Mouse (Mus musculus) E14TG2a.4 (cell line): Measurements from ENCODE around the gene Myo5c.

Experiments used
- H3K27me3 ChIP-seq: 2 replicates; pipeline ENCODE4 v1.6.1; 2014; ENCODE audit warnings: low read length, control low read depth; ENCODE audit not compliant: insufficient read depth
- H3K36me3 ChIP-seq: 2 replicates; pipeline ENCODE4 v1.6.1; 2014; ENCODE audit warnings: low read length, control low read depth; ENCODE audit not compliant: insufficient read depth
- H3K4me1 ChIP-seq: replicated peaks from 2 replicates; pipeline ENCODE4 v1.6.1; 2014; ENCODE audit warnings: low read depth, low read length, control low read depth
- H3K4me3 ChIP-seq: replicated peaks from 2 replicates; pipeline ENCODE4 v1.5.1; 2014; ENCODE audit warnings: mild to moderate bottlenecking, low read length
- H3K9me3 ChIP-seq: 2 replicates; pipeline ENCODE4 v1.6.1; 2014; ENCODE audit warnings: low read length, control low read depth
- CTCF ChIP-seq: conservative IDR thresholded peaks from 2 replicates; pipeline ENCODE4 v1.5.1; 2014; ENCODE audit warnings: low read length
- NANOG ChIP-seq: IDR thresholded peaks from 2 replicates; pipeline ENCODE4 v1.6.1; 2014; ENCODE audit warnings: borderline replicate concordance, low read length, mixed read lengths
- POU5F1 ChIP-seq: IDR thresholded peaks from 2 replicates; pipeline ENCODE4 v1.6.1; 2014; ENCODE audit warnings: low read length, borderline replicate concordance

Myo5c gene

GRCm38 (mm10) chr9:75303033-75303432 lies 71.2 kb downstream of the Myo5c start:
- TF ChIP-seq POU5F1, result no peak
- TF ChIP-seq CTCF, result no peak
- no peak for TF ChIP-seq NANOG
- Histone ChIP-seq H3K27me3 (no peaks in the 10 kb centered on the region), H3K4me1 (peaks cover 5% of the 10 kb centered on the region; the same call in 1 of the 2 replicates), H3K36me3 (0 out of 2 replicates have a peak, but pooled peaks cover 3% of the 10 kb centered on the region), H3K4me3 (no peak overlapping the region), H3K9me3 (no peaks in the 10 kb centered on the region)

- Histone ChIP-seq H3K4me1 (peaks cover 5% of the 10 kb centered on the region; the same call in 1 of the 2 replicates), H3K4me3 (peak overlapping the region; percentile 83), H3K9me3 (no peaks in the 10 kb centered on the region), H3K36me3 (0 out of 2 replicates have a peak, but pooled peaks cover 3% of the 10 kb centered on the region), H3K27me3 (no peaks in the 10 kb centered on the region)
- TF ChIP-seq NANOG (no peak), POU5F1 (no peak), CTCF (no peak)
Observed at GRCm38 (mm10) chr9:75303701-75304261, 72.0 kb downstream of the Myo5c start.

- Histone ChIP-seq H3K4me1 (peaks cover 5% of the 10 kb centered on the region; the same call in 1 of the 2 replicates), H3K9me3 (no peaks in the 10 kb centered on the region), H3K36me3 (0 out of 2 replicates have a peak, but pooled peaks cover 3% of the 10 kb centered on the region), H3K27me3 (no peaks in the 10 kb centered on the region), H3K4me3 (peak overlapping the region; percentile 83)
- no peak for TF ChIP-seq POU5F1
- TF ChIP-seq NANOG, result no peak
- no peak for TF ChIP-seq CTCF
Observed at GRCm38 (mm10) chr9:75304286-75304685, 72.5 kb downstream of the Myo5c start.

GRCm38 (mm10) chr9:75306126-75306898 lies 74.5 kb downstream of the Myo5c start, which contains the start of gene Gnb5:
Gene Gnb5, plus strand, starts transcription at chr9:75306288.
- no peak for TF ChIP-seq POU5F1
- no peak for TF ChIP-seq NANOG
- TF ChIP-seq CTCF, result no peak
- H3K27me3 ChIP-seq, result no peaks in the 10 kb centered on the region; the same call in 1 of the 2 replicates
- H3K9me3 ChIP-seq, result no peaks in the 10 kb centered on the region
- H3K36me3 ChIP-seq, result no peaks in the 10 kb centered on the region
- no peak within 1 kb of the TSS for H3K4me3 ChIP-seq
- peaks cover 5% of the 10 kb centered on the region; the same call in 1 of the 2 replicates for H3K4me1 ChIP-seq

- H3K9me3 ChIP-seq, result no peaks in the 10 kb centered on the region
- H3K36me3 ChIP-seq, result no peaks in the 10 kb centered on the region
- no peak for TF ChIP-seq POU5F1
- TF ChIP-seq NANOG, result no peak
- TF ChIP-seq CTCF, result no peak
- H3K4me3 ChIP-seq, result no peak overlapping the region
- H3K27me3 ChIP-seq, result no peaks in the 10 kb centered on the region; the same call in 1 of the 2 replicates
- H3K4me1 ChIP-seq, result peaks cover 5% of the 10 kb centered on the region
Observed at GRCm38 (mm10) chr9:75307015-75307414, 75.2 kb downstream of the Myo5c start.

GRCm38 (mm10) chr9:75308621-75309020 lies 76.8 kb downstream of the Myo5c start:
- no peaks in the 10 kb centered on the region for H3K9me3 ChIP-seq
- no peak overlapping the region for H3K4me3 ChIP-seq
- no peaks in the 10 kb centered on the region; the same call in 1 of the 2 replicates for H3K27me3 ChIP-seq
- TF ChIP-seq POU5F1 (no peak), CTCF (no peak), NANOG (no peak)
- peaks cover 9% of the 10 kb centered on the region for H3K4me1 ChIP-seq
- no peaks in the 10 kb centered on the region for H3K36me3 ChIP-seq

- Histone ChIP-seq H3K4me3 (no peak overlapping the region), H3K27me3 (peaks cover 18% of the 10 kb centered on the region), H3K36me3 (no peaks in the 10 kb centered on the region), H3K4me1 (peaks cover 21% of the 10 kb centered on the region), H3K9me3 (no peaks in the 10 kb centered on the region)
- TF ChIP-seq CTCF (peak; percentile 99), POU5F1 (no peak)
Observed at GRCm38 (mm10) chr9:75312008-75312407, 80.2 kb downstream of the Myo5c start.

- Histone ChIP-seq H3K9me3 (no peaks in the 10 kb centered on the region), H3K4me1 (peaks cover 29% of the 10 kb centered on the region), H3K36me3 (no peaks in the 10 kb centered on the region), H3K27me3 (peaks cover 18% of the 10 kb centered on the region), H3K4me3 (peak overlapping the region; percentile 86)
- TF ChIP-seq CTCF, result no peak
- no peak for TF ChIP-seq POU5F1
- TF ChIP-seq NANOG, result no peak
Observed at GRCm38 (mm10) chr9:75313138-75313831, 81.5 kb downstream of the Myo5c start.
